Mouse (Mus musculus) spleen, adult 2 months (tissue): ENCODE results near the gene Gm6904. TPM values are rescaled to one million over a fixed set of nuclear protein-coding genes. Genes with fewer than 3 reads are reported as not detected.

Experiments
- DNase-seq, 2 experiments: peaks; one replicate each; pipeline versions ENCODE4 v3.0.0 to v3.0.0-alpha.2; 2012 to 2021; ENCODE audit warnings: low spot score in 2 of 2, low read depth in 1 of 2
- H3K27ac ChIP-seq: fragments of 200-500 bp; 2 replicates; pipeline ENCODE4 v1.5.1; 2012; ENCODE audit warnings: low read length, inconsistent platforms; ENCODE audit not compliant: insufficient read depth
- H3K27me3 ChIP-seq: fragments of 200-500 bp; 2 replicates; pipeline ENCODE4 v1.6.1; 2012; ENCODE audit warnings: mild to moderate bottlenecking, moderate library complexity, low read length, inconsistent platforms; ENCODE audit not compliant: control insufficient read depth, insufficient read depth
- H3K36me3 ChIP-seq: fragments of 200-500 bp; 2 replicates; pipeline ENCODE4 v1.6.1; 2012; ENCODE audit warnings: mild to moderate bottlenecking, low read length, inconsistent platforms; ENCODE audit not compliant: control insufficient read depth, insufficient read depth
- H3K4me1 ChIP-seq: fragments of 200-500 bp; 2 replicates; pipeline ENCODE4 v1.6.1; 2011; ENCODE audit warnings: inconsistent platforms; ENCODE audit not compliant: control insufficient read depth, insufficient read depth, insufficient read length
- H3K4me3 ChIP-seq: fragments of 200-500 bp; 2 replicates; pipeline ENCODE4 v1.5.1; 2011; ENCODE audit warnings: mild to moderate bottlenecking, inconsistent platforms; ENCODE audit not compliant: insufficient read depth, insufficient read length; ENCODE audit errors: extremely low read depth
- CTCF ChIP-seq: fragments of 200-500 bp; IDR thresholded peaks from 2 replicates; pipeline ENCODE4 v1.5.1; 2011; ENCODE audit warnings: mild to moderate bottlenecking, inconsistent platforms; ENCODE audit not compliant: insufficient read depth, insufficient read length, insufficient replicate concordance; ENCODE audit errors: extremely low read depth
- POLR2A ChIP-seq: fragments of 200-500 bp; IDR thresholded peaks from 2 replicates; pipeline ENCODE4 v1.6.1; 2011; ENCODE audit warnings: low read depth, low read length, inconsistent platforms
- WGBS: fragments of 180-500 bp; shearing (Covaris S2); methylation state at CpG from one replicate; pipeline ENCODE4 v1.1.7; 2018; 5-methylcytosine and 5-hydroxymethylcytosine counted together
- polyA plus RNA-seq: library from polyadenylated mRNA; depleted of rRNA; stranded (reverse); fragments of >200 nt; gene quantifications from 2 replicates; pipeline ENCODE4 v1.2.3, GENCODE M21; 2012; rRNA removed

The Gm6904 gene
- polyA plus RNA-seq, 1 experiment, result 0.46 TPM

GRCm38 (mm10) chr14:59205461-59205860, 54.6 kb downstream of the Gm6904 start:
- Histone ChIP-seq H3K27ac (no peak overlapping the region), H3K4me3 (no peak overlapping the region)
- 72% methylated on average over 7 of the region's 7 CpGs for WGBS

GRCm38 (mm10) chr14:59201604-59202215, 58.3 kb downstream of the Gm6904 start:
- Histone ChIP-seq H3K36me3 (no peaks in the 10 kb centered on the region), H3K27ac (peak overlapping the region; percentile 93), H3K4me3 (peak overlapping the region; percentile 97), H3K27me3 (no peaks in the 10 kb centered on the region), H3K4me1 (no peaks in the 10 kb centered on the region)
- 3% methylated on average over 21 of the region's 21 CpGs for WGBS
- peak in 1 of 2 experiments; percentile 39 for DNase-seq
- TF ChIP-seq POLR2A (no peak), CTCF (no peak)

More at GRCm38 (mm10) chr14:59205461-59205860, 54.6 kb downstream of the Gm6904 start:
- H3K36me3 ChIP-seq, result no peaks in the 10 kb centered on the region
- H3K4me1 ChIP-seq, result no peaks in the 10 kb centered on the region
- DNase-seq, result no peak
- no peaks in the 10 kb centered on the region for H3K27me3 ChIP-seq
- TF ChIP-seq POLR2A, result no peak
- TF ChIP-seq CTCF, result no peak

- DNase-seq, result peak; percentile 81 to 91
- WGBS, result under 1% methylated on average over 93 of the region's 96 CpGs
- Histone ChIP-seq H3K4me3 (peak within 1 kb of the TSS; percentile 97), H3K4me1 (no peaks in the 10 kb centered on the region), H3K27me3 (no peaks in the 10 kb centered on the region), H3K36me3 (no peaks in the 10 kb centered on the region), H3K27ac (peak within 1 kb of the TSS; percentile 93)
- TF ChIP-seq POLR2A (peak; percentile 39), CTCF (0 out of 2 replicates have a peak, but pooled peaks have one; percentile 3)
Observed at GRCm38 (mm10) chr14:59200711-59201603, 59.1 kb downstream of the Gm6904 start, which contains the start of gene Rcbtb1. Gene Rcbtb1 (plus strand): TSS chr14:59201209.

Other genes with a start within 250 kb of the Gm6904 start
- gene 1700129C05Rik, start 117.3 kb downstream of the Gm6904 start, polyA plus RNA-seq, result not detected in 2 replicates
- not detected in 2 replicates for gene Gm5142, start 81.5 kb downstream of the Gm6904 start, polyA plus RNA-seq
- gene Rcbtb1, start 59.0 kb downstream of the Gm6904 start, polyA plus RNA-seq, result 9.9 and 10.9 TPM in 2 replicates
- gene Phf11a, start 37.3 kb upstream of the Gm6904 start, polyA plus RNA-seq, result 3.6 and 4.6 TPM in 2 replicates
- 4.6 and 4.9 TPM in 2 replicates for gene Phf11b, start 81.1 kb upstream of the Gm6904 start, polyA plus RNA-seq
- gene Phf11d, start 105.3 kb upstream of the Gm6904 start, polyA plus RNA-seq, result 3.6 and 3.7 TPM in 2 replicates
- gene Phf11c, start 135.2 kb upstream of the Gm6904 start, polyA plus RNA-seq, result 0.85 and 1.1 TPM in 2 replicates
- gene Setdb2, start 180.7 kb upstream of the Gm6904 start, polyA plus RNA-seq, result 13.4 and 14.1 TPM in 2 replicates
- gene Cab39l, start 180.8 kb upstream of the Gm6904 start, polyA plus RNA-seq, result 4.6 and 5.2 TPM in 2 replicates